Mouse (Mus musculus) naive thymus-derived CD4-positive, alpha-beta T cell, adult 2 months (primary cell): ENCODE data around the gene Gm49387.
"Not testable (repeated sequence)": the region's sequence is repeated elsewhere in the genome, so short reads cannot be mapped to it uniquely, and the experiment has no call there.

ENCODE experiments used
- DNase-seq: peaks from one replicate; pipeline ENCODE4 v3.0.0-alpha.2; 2011; ENCODE audit warnings: low read depth

Gm49387 gene

GRCm38 (mm10) chr14:31640890-31641505 is 320 bp upstream of the Gm49387 start, which contains the start of the genes Btd and Hacl1:
Gene Btd (plus strand): TSS chr14:31641028.
Gene Hacl1 (minus strand): TSS chr14:31641286.
- DNase-seq: peak; percentile 96

DNA sequence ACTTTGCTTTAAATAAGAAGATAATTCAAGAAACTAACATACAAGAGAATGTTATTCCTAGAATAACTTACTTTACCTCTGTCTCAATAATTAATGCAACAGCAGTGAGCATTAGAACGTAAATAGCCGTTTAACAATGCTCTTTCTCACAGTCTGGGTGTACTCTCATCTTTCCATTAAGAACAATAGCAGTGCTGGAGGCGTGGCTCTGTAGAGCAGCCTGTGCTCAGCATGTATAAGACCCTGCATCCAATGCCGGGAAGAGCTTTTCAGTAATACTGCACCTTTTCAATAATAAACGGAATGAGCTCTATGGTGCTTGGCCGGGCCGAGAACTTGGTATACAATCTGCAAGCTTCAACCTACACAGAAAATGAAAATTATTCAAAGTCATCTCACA is 10.0 kb downstream of the Gm49387 start:
- no peak for DNase-seq

- DNase-seq: no peak
Measured at GRCm38 (mm10) chr14:31622748-31623147, 17.9 kb downstream of the Gm49387 start.

- no peak for DNase-seq
Measured at GRCm38 (mm10) chr14:31620591-31621223, 20.0 kb downstream of the Gm49387 start.

DNA sequence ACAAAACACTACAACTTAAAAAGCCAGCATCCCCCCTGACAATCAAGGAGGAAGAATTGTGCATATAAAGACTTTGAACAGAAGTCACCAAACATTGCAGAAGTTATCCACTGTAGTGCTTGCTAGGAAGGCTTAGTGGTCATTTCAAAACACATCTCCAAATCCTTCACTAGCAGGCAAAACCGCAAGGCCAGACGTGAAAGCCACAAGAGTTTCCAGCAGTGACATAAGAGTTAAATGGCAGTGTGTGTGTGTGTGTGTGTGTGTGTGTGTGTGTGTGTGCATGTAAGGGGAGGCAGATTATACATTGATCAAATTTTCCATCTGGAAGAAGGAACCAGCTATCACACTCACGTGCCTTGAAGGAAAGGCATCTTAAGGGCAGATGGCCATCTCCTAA is 22.7 kb downstream of the Gm49387 start:
- DNase-seq: no peak

DNA sequence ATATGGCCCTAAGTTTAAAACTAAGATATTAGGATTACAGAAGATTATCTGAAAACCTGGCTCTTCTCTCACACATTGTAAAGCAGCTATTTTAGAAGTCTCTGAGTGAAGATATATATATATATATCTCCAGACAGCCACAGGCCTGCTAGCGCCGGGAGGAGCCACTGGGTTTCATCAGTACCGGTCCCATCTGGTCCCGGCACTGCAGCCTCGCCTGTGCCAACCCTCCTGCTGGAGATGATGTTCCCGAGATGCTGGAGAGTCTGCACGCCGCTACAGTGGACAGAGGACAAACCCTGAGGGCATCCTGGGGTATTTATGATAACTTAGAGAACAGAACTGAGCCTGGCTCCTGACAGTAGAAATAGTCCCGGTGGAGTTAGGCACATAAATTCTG is 23.5 kb downstream of the Gm49387 start:
- DNase-seq: no peak

DNA sequence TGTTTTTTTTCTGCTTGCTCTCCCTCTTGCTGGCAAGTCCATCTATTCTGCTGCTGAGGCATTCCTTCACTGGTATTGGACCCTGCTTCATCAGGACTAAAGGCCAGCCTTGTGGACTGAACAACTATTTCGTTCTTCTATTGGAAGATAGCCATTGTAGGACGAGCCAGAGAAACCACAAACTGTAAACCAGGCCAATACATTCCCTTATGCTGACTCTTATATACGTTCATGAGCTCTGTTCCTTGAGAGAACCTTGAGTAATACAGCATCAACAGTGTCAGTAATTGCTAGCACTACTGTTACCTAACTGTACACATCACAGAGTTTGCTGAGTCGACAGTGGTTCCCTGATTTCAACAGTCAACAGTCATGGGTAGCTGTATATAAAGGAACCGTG is 27.0 kb downstream of the Gm49387 start:
- DNase-seq: no peak

GRCm38 (mm10) chr14:31611986-31612385 is 28.7 kb downstream of the Gm49387 start:
- no peak for DNase-seq

- peak; percentile 16 for DNase-seq
Measured at GRCm38 (mm10) chr14:31605514-31605913, 35.2 kb downstream of the Gm49387 start.

DNA sequence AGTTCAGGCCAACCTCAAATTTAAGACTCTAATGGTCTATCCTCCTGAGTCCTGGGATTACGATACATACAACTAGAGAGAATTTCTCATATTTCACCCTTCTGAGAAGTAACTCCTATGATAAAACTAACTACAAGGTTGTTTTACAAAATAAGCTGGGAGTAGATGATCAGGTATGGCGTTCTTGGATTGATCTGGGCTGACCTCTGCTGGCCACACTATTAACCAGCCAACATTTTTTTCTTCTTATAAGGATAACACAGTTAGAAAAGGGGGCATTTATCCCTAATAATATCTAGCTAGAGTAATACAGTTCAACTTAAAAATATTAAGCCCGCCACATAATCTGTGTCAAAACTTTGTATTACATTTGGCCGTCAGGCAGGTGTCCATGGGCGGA is 35.8 kb downstream of the Gm49387 start:
- peak; percentile 25 for DNase-seq

GRCm38 (mm10) chr14:31602616-31602979 is 38.1 kb downstream of the Gm49387 start:
- DNase-seq: not testable (repeated sequence)

GRCm38 (mm10) chr14:31601908-31602615 is 38.6 kb downstream of the Gm49387 start:
- DNase-seq: no peak

GRCm38 (mm10) chr14:31597446-31597845 is 43.2 kb downstream of the Gm49387 start:
- DNase-seq: no peak

GRCm38 (mm10) chr14:31596408-31596807 is 44.3 kb downstream of the Gm49387 start:
- DNase-seq: no peak

GRCm38 (mm10) chr14:31594693-31595092 is 46.0 kb downstream of the Gm49387 start:
- DNase-seq: no peak

DNA sequence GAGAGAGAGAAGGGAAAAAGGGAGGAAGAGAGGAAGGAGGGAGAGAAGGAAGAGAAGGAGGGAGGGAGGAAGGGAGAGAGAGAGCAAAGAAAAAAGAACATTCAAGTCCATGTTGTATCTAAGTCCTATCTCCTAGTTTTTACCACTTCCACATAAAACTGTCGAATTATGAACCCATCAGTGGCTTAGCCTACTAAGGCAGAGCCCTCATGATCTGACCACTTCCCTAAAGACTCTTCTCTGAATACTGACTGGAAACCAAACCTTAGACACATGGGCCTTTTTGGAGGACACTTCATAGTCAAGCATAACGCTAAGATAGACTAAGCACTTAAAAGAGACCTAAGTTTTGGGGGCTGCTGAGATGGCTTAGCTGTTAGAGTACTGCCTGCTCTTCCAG is 47.6 kb downstream of the Gm49387 start:
- DNase-seq: no peak

- no peak for DNase-seq
Measured at GRCm38 (mm10) chr14:31591243-31591642, 49.4 kb downstream of the Gm49387 start, which contains the start of gene Colq. Gene Colq (minus strand): TSS chr14:31591343.

GRCm38 (mm10) chr14:31586451-31586850 is 54.2 kb downstream of the Gm49387 start:
- no peak for DNase-seq

GRCm38 (mm10) chr14:31583082-31583481 is 57.6 kb downstream of the Gm49387 start:
- no peak for DNase-seq

GRCm38 (mm10) chr14:31577966-31578735 is 62.5 kb downstream of the Gm49387 start:
- no peak for DNase-seq

GRCm38 (mm10) chr14:31576846-31577697 is 63.6 kb downstream of the Gm49387 start:
- no peak for DNase-seq
